Mouse (Mus musculus): ENCODE results near the gene Nfkbia. TPM values are rescaled to one million over a fixed set of nuclear protein-coding genes. Genes with fewer than 3 reads are reported as not detected.

Nfkbia gene
- total and polyA plus RNA-seq, 3 experiments = 9.3 to 15.9 TPM; not detected in 1

GRCm38 (mm10) chr12:55481739-55482138 lies 10.7 kb downstream of the Nfkbia start (continued):
- no peak for TF ChIP-seq ZNF384 (IDR thresholded peaks at IDR 0.05; ENCODE audit: low read depth, low read length)
- no peak for TF ChIP-seq USF2 (IDR thresholded peaks at IDR 0.05; ENCODE audit: borderline replicate concordance in 1 of 2, insufficient read depth in 1 of 2, low read depth in 1 of 2, low read length in 2 of 2)

- Histone ChIP-seq H3K27me3 (ENCODE audit: control insufficient read depth in 1 of 2, insufficient read depth in 2 of 2, low read length in 2 of 2) (peaks cover 0 to under 1% of the 10 kb centered on the region in 2 experiments; a peak in 2 of 4 replicates), H3K79me2 (ENCODE audit: control insufficient read depth, insufficient read depth, low read length, poor library complexity) (no peaks in the 10 kb centered on the region), H3K36me3 (ENCODE audit: control insufficient read depth in 1 of 2, insufficient read depth in 2 of 2, low read length in 2 of 2) (no peaks in the 10 kb centered on the region), H3K27ac (ENCODE audit: control insufficient read depth, low read depth, low read length) (no peak overlapping the region), H3K4me3 (ENCODE audit: control insufficient read depth in 1 of 2, insufficient read depth in 1 of 2, low read depth in 2 of 2, low read length in 2 of 2) (no peak overlapping the region), H3K9me3 (replicated peaks; ENCODE audit: insufficient read depth, low read length) (no peaks in the 10 kb centered on the region), H3K9ac (ENCODE audit: control insufficient read depth, low read depth, low read length, poor library complexity, severe bottlenecking) (no peak overlapping the region), H3K4me1 (ENCODE audit: control insufficient read depth in 1 of 2, insufficient read depth in 2 of 2, low read length in 2 of 2) (no peaks in the 10 kb centered on the region)
- DNase-seq (ENCODE audit: low read depth, low spot score) = no peak
- TF ChIP-seq MAFK (IDR thresholded peaks at IDR 0.05; ENCODE audit: borderline replicate concordance, low read depth, low read length) = no peak
- TF ChIP-seq ZNF384 (IDR thresholded peaks at IDR 0.05; ENCODE audit: low read depth, low read length) = no peak
- TF ChIP-seq MEF2A (IDR thresholded peaks at IDR 0.05; ENCODE audit: extremely low read depth, insufficient replicate concordance, low read depth, low read length, poor library complexity, severe bottlenecking) = no peak
- TF ChIP-seq TCF12 (IDR thresholded peaks at IDR 0.05; ENCODE audit: low read depth, low read length) = no peak
- TF ChIP-seq RAD21 (IDR thresholded peaks at IDR 0.05; ENCODE audit: low read depth, low read length) = no peak
- TF ChIP-seq ETS1 (IDR thresholded peaks at IDR 0.05; ENCODE audit: low read depth, low read length) = no peak
- TF ChIP-seq SIN3A (IDR thresholded peaks at IDR 0.05; ENCODE audit: low read length) = no peak
- no peak for TF ChIP-seq CTCF (IDR thresholded peaks at IDR 0.05 in 2 of 3, conservative IDR thresholded peaks at IDR 0.05 in 1 of 3; ENCODE audit: control insufficient read depth in 1 of 3, insufficient read depth in 1 of 3, low read depth in 2 of 3, low read length in 3 of 3, poor library complexity in 1 of 3, severe bottlenecking in 1 of 3)
- TF ChIP-seq TAL1 (IDR thresholded peaks at IDR 0.05; ENCODE audit: low read length) = no peak
- TF ChIP-seq MYB (IDR thresholded peaks at IDR 0.05; ENCODE audit: low read depth, low read length) = no peak
- no peak for TF ChIP-seq ELF1 (IDR thresholded peaks at IDR 0.05; ENCODE audit: low read depth, low read length)
- no peak for TF ChIP-seq ZKSCAN1 (IDR thresholded peaks at IDR 0.05; ENCODE audit: low read depth, low read length)
- TF ChIP-seq MAX (IDR thresholded peaks at IDR 0.05; ENCODE audit: low read length) = no peak
- TF ChIP-seq POLR2AphosphoS2 (IDR thresholded peaks at IDR 0.05; ENCODE audit: low read length) = no peak
- TF ChIP-seq KAT2A (conservative IDR thresholded peaks at IDR 0.05; ENCODE audit: low read depth, low read length) = no peak
- no peak for TF ChIP-seq MYC (IDR thresholded peaks at IDR 0.05; ENCODE audit: low read depth, low read length)
- no peak for TF ChIP-seq UBTF (IDR thresholded peaks at IDR 0.05; ENCODE audit: borderline replicate concordance, insufficient read depth, low read depth, low read length)
- no peak for TF ChIP-seq ZMIZ1 (IDR thresholded peaks at IDR 0.05; ENCODE audit: low read depth, low read length)
- no peak for TF ChIP-seq NELFE (IDR thresholded peaks at IDR 0.05; ENCODE audit: low read depth, low read length)
- TF ChIP-seq MXI1 (IDR thresholded peaks at IDR 0.05; ENCODE audit: low read depth, low read length) = no peak
Measured at GRCm38 (mm10) chr12:55480471-55481153, 11.8 kb downstream of the Nfkbia start.
